Mouse (Mus musculus) liver, adult 2 months (tissue): ENCODE results near the gene Snupn. TPM values are rescaled to one million over a fixed set of nuclear protein-coding genes. Genes with fewer than 3 reads are reported as not detected.

Source experiments
- DNase-seq: peaks from one replicate; pipeline ENCODE4 v3.0.0-alpha.2; 2011; ENCODE audit warnings: low read depth, low spot score; ENCODE audit errors: extremely low read depth
- H3K27ac ChIP-seq: fragments of 200-500 bp; replicated peaks from 2 replicates; pipeline ENCODE4 v1.5.1; 2012; ENCODE audit warnings: low read depth, mild to moderate bottlenecking, control low read depth, inconsistent platforms, low read length; ENCODE audit not compliant: insufficient read depth
- H3K27me3 ChIP-seq: fragments of 200-500 bp; 2 replicates; pipeline ENCODE4 v1.6.1; 2012; ENCODE audit warnings: mild to moderate bottlenecking, moderate library complexity, low read length, inconsistent platforms; ENCODE audit not compliant: control insufficient read depth, insufficient read depth
- H3K36me3 ChIP-seq: fragments of 200-500 bp; 2 replicates; pipeline ENCODE4 v1.6.1; 2012; ENCODE audit warnings: low read length, inconsistent platforms; ENCODE audit not compliant: control insufficient read depth, insufficient read depth
- H3K4me1 ChIP-seq: fragments of 200-500 bp; 2 replicates; pipeline ENCODE4 v1.6.1; 2011; ENCODE audit warnings: low read length; ENCODE audit not compliant: control insufficient read depth, insufficient read depth
- H3K4me3 ChIP-seq: fragments of 200-500 bp; 2 replicates; pipeline ENCODE4 v1.5.1; 2011; ENCODE audit warnings: low read depth, mild to moderate bottlenecking, control low read depth, low read length, moderate library complexity; ENCODE audit not compliant: insufficient read depth
- H3K79me2 ChIP-seq: fragments of 200-500 bp; 2 replicates; pipeline ENCODE4 v1.6.1; 2012; ENCODE audit warnings: inconsistent platforms, mild to moderate bottlenecking, low read length, moderate library complexity; ENCODE audit not compliant: control insufficient read depth, insufficient read depth
- H3K9ac ChIP-seq: fragments of 200-500 bp; 2 replicates; pipeline ENCODE4 v1.6.1; 2012; ENCODE audit warnings: low read depth, mild to moderate bottlenecking, control low read depth, inconsistent platforms, low read length
- CTCF ChIP-seq: fragments of 200-500 bp; IDR thresholded peaks from 2 replicates; pipeline ENCODE4 v1.5.1; 2011; ENCODE audit warnings: low read depth, low read length, control low read depth
- POLR2A ChIP-seq: fragments of 200-500 bp; IDR thresholded peaks from 2 replicates; pipeline ENCODE4 v1.6.1; 2011; ENCODE audit warnings: low read length, control low read depth; ENCODE audit not compliant: insufficient read depth; ENCODE audit errors: extremely low read depth
- WGBS: fragments of 180-500 bp; shearing (Covaris S2); methylation state at CpG from one replicate; pipeline ENCODE4 v1.1.7; 2018; 5-methylcytosine and 5-hydroxymethylcytosine counted together
- polyA plus RNA-seq: library from polyadenylated mRNA; depleted of rRNA; stranded (reverse); fragments of >200 nt; gene quantifications from 2 replicates; pipeline ENCODE4 v1.2.3, GENCODE M21; 2012
- total RNA-seq: library from RNA; depleted of rRNA; stranded (reverse); fragments of >200 nt; gene quantifications from 2 replicates; pipeline ENCODE4 v1.2.3, GENCODE M21; 2014

The Snupn gene
- total and polyA plus RNA-seq, 2 experiments: 3.7 to 8.4 TPM

DNA sequence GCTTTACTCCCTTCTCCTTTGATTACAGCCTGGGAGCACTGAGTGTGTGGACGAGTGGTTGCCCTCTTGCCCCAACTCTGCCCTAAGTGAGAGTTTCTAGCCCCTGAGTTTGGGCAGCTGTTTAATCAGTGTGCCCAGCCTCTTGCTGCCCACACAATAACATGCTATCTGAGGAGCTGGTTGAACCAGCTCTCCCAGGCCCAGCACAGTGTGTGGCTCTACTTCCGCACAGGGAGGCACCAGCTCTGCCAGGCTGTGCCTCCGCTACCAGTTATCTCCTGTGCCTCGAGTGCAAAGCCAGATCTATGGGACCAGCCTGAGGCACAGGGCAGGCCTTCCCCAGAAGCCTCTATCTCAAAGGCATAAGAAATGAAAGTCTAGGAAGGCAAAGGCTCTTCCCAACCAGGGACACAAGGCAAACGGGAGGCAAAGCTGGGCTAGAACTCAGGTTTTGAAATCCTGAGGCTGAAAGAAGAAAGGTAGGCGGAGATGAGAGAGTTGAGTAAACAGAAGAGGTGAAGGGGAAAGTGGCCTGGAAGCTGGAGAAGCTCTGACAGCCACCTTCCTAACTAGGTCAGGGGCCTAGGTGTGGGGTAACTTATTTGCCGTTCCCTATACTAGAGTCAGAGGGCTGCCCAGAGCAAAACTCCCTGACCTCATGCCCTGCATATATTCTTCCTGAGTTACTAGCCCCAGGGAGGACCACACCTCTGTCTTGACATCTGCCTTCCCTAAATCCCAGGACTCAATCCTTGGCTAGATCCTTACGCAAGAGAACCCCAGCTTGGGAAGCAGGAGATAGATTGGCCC is 26.6 kb upstream of the Snupn start:
- Histone ChIP-seq H3K27ac (peak overlapping the region; percentile 45), H3K36me3 (no peaks in the 10 kb centered on the region; the same call in 1 of the 2 replicates), H3K27me3 (no peaks in the 10 kb centered on the region), H3K9ac (peak overlapping the region; percentile 47), H3K4me1 (peaks cover 31% of the 10 kb centered on the region), H3K4me3 (peak overlapping the region; percentile 51), H3K79me2 (peaks cover 19% of the 10 kb centered on the region; the same call in 1 of the 2 replicates)
- TF ChIP-seq CTCF: no peak
- no peak for TF ChIP-seq POLR2A
- WGBS: 11% methylated on average over 8 of the region's 8 CpGs
- peak; percentile 72 for DNase-seq

DNA sequence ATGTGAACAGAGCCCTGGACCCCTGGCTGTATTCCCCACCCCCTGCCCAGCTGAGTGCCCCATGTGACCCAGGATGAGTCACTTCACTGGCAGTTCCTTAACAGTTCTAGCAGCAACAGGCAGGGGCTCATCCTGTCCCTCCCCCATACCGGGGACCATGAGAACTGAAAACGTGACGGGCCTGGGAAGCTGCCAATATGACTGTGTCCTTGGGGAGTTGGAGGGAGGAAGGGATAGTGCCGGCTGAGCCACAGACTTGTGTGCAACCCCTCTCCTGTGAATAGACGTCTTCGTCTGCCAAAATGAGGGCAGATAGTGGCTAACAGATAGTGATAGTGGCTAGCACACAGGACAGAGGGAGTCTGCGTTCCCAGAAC is 26.0 kb upstream of the Snupn start:
- Histone ChIP-seq H3K27ac (peak overlapping the region; percentile 45), H3K36me3 (no peaks in the 10 kb centered on the region; the same call in 1 of the 2 replicates), H3K4me1 (peaks cover 35% of the 10 kb centered on the region), H3K27me3 (no peaks in the 10 kb centered on the region), H3K9ac (peak overlapping the region; percentile 47), H3K79me2 (peaks cover 19% of the 10 kb centered on the region; the same call in 1 of the 2 replicates), H3K4me3 (peak overlapping the region; percentile 49)
- TF ChIP-seq POLR2A (no peak), CTCF (no peak)
- 3% methylated on average over 7 of the region's 7 CpGs for WGBS
- peak; percentile 62 for DNase-seq

DNA sequence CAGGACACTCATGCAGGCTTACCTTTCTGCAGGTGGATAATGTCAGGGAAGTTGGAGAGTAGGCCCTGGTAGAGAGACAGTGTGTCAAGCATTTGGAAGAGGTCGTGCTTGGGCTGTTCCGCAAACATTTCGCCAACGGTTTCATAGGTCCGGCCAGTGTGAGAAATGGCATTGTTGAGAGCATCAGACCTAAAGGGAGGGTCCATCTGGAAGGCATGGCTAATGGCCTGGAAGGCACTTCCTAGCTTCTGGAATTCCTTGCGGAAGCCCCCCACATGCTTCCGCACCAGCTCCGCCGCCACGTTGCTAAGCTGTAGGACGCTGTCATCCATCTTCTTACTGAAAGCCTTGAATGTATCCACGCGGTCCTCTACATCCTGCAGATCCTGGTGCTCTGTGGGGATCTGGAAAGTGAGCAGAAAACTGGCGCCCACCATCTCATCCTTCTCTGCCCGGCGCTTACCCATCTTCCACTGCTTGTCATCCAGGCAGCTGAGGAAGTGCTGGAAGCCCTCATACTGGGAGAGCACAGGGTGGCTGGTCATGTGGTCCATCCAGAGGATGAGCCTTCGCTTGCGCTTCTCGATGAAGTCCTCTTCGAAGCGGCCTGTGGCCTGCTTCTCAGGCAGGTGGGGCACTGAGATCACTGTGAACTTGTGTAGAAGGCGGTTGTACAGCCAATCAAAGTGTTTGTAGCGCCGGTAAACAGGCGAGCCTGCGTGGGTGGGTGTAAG is 25.2 kb upstream of the Snupn start:
- Histone ChIP-seq H3K4me3 (peak overlapping the region; percentile 36), H3K9ac (peak overlapping the region; percentile 39)
- 75% methylated on average over 26 of the region's 26 CpGs for WGBS

DNA sequence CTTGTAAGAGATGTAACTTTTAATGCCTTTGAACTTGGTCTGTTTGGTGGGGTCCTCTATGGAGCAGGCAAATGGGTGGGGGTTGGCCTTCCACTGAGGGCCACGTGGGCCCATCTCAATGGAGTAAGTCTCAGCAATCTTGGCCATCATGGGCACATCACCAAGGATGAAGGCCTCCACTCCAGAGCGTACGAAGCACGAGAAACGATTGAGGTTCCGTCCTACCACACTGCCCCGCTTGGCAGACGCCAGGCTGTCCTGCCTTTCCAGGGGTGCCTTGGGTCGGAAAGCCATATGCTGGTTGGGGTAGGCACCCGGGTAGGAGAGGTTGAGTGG is 24.7 kb upstream of the Snupn start:
- peak overlapping the region; percentile 85; the same call in 1 of the 2 replicates for H3K27ac ChIP-seq
- H3K4me3 ChIP-seq: peak overlapping the region; percentile 29; the same call in 1 of the 2 replicates
- H3K36me3 ChIP-seq: no peaks in the 10 kb centered on the region; the same call in 1 of the 2 replicates
- no peak for TF ChIP-seq POLR2A
- TF ChIP-seq CTCF: no peak
- WGBS: 90% methylated on average over 10 of the region's 10 CpGs
- H3K79me2 ChIP-seq: peaks cover 19% of the 10 kb centered on the region; the same call in 1 of the 2 replicates
- H3K9ac ChIP-seq: peak overlapping the region; percentile 23; the same call in 1 of the 2 replicates
- peaks cover 37% of the 10 kb centered on the region for H3K4me1 ChIP-seq
- no peak for DNase-seq
- H3K27me3 ChIP-seq: no peaks in the 10 kb centered on the region

More for the DNA sequence above, 25.2 kb upstream of the Snupn start:
- H3K27ac ChIP-seq: peak overlapping the region; percentile 45
- H3K36me3 ChIP-seq: no peaks in the 10 kb centered on the region; the same call in 1 of the 2 replicates
- no peaks in the 10 kb centered on the region for H3K27me3 ChIP-seq
- DNase-seq: no peak
- H3K79me2 ChIP-seq: peaks cover 19% of the 10 kb centered on the region; the same call in 1 of the 2 replicates
- H3K4me1 ChIP-seq: peaks cover 37% of the 10 kb centered on the region
- TF ChIP-seq POLR2A: no peak
- TF ChIP-seq CTCF: no peak

DNA sequence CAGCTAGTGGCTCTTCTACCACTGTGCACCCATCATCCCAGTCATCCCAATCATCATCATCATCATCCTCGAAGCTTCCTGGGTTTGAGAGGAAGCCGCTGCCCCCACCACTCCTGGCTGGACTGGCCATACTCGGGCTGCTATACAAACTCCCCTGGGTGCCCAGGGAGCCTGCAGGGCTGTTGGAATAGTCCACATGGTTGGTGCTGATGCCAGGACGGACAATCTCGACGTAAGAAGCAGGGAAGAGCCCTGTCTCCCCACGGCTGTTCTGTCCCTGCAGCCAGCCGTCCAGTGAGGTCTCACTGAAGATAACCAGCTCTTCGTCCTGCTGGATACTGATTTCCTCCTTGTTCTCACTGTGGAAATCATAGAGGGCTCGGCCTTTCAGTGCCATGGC is 24.3 kb upstream of the Snupn start:
- no peak for DNase-seq
- H3K79me2 ChIP-seq: peaks cover 19% of the 10 kb centered on the region; the same call in 1 of the 2 replicates
- peak overlapping the region; percentile 29 for H3K4me3 ChIP-seq
- 79% methylated on average over 10 of the region's 10 CpGs for WGBS
- no peaks in the 10 kb centered on the region for H3K27me3 ChIP-seq
- peak overlapping the region; percentile 85 for H3K27ac ChIP-seq
- no peaks in the 10 kb centered on the region; the same call in 1 of the 2 replicates for H3K36me3 ChIP-seq
- TF ChIP-seq CTCF (no peak), POLR2A (no peak)
- H3K9ac ChIP-seq: peak overlapping the region; percentile 85
- H3K4me1 ChIP-seq: peaks cover 37% of the 10 kb centered on the region
